Mouse (Mus musculus): ENCODE measurements around the gene Exosc8. TPM values are rescaled to one million over a fixed set of nuclear protein-coding genes. Genes with fewer than 3 reads are reported as not detected.
A peak's percentile ranks its signal among the peaks of the same experiment; 100 is the strongest.
"Not testable (repeated sequence)": the region's sequence is repeated elsewhere in the genome, so short reads cannot be mapped to it uniquely, and the experiment has no call there.

The Exosc8 gene
- total RNA-seq, 1 experiment: 116 TPM

- no peak for TF ChIP-seq MAFK (IDR thresholded peaks at IDR 0.05; ENCODE audit: insufficient read depth, low read depth, low read length)
- TF ChIP-seq ZC3H11A (IDR thresholded peaks at IDR 0.05; ENCODE audit: borderline replicate concordance, low read depth, low read length): no peak
- no peak for TF ChIP-seq HCFC1 (IDR thresholded peaks at IDR 0.05; ENCODE audit: borderline replicate concordance, insufficient read depth, low read length)
- no peak for TF ChIP-seq ZNF384 (IDR thresholded peaks at IDR 0.05; ENCODE audit: low read depth, low read length)
- TF ChIP-seq CHD2 (IDR thresholded peaks at IDR 0.05; ENCODE audit: low read depth, low read length): no peak
- H3K27ac ChIP-seq (ENCODE audit: insufficient read depth, low read depth, low read length, poor library complexity, severe bottlenecking): no peak overlapping the region
- no peaks in the 10 kb centered on the region for H3K9me3 ChIP-seq (ENCODE audit: control insufficient read depth, insufficient read depth, low read depth, low read length)
- peaks cover 0 to 4% of the 10 kb centered on the region in 2 experiments; a peak in 2 of 4 replicates for H3K4me1 ChIP-seq (ENCODE audit: control insufficient read depth in 2 of 2, insufficient read depth in 2 of 2, low read length in 2 of 2, poor library complexity in 1 of 2)
- no peak overlapping the region for H3K4me3 ChIP-seq (ENCODE audit: insufficient read depth in 1 of 2, low read depth in 1 of 2, low read length in 2 of 2, poor library complexity in 1 of 2, severe bottlenecking in 1 of 2)
- in situ Hi-C loops (cut with MboI; ENCODE audit: low sequenced_read_pairs in 2 of 2, unreplicated experiment in 2 of 2): no loop called here
- no peaks in the 10 kb centered on the region for H3K36me3 ChIP-seq (ENCODE audit: control insufficient read depth, insufficient read depth, low read length, poor library complexity, severe bottlenecking)
- no peak for DNase-seq (ENCODE audit: low read depth, low spot score)
- H3K9ac ChIP-seq (ENCODE audit: insufficient read depth, low read depth, low read length, poor library complexity, severe bottlenecking): no peak overlapping the region
These were observed 33.4 kb upstream of the Exosc8 start for GRCm38 (mm10) chr3:54768592-54768991.

- Histone ChIP-seq H3K4me1 (ENCODE audit: control insufficient read depth in 2 of 2, insufficient read depth in 2 of 2, low read length in 2 of 2, poor library complexity in 1 of 2) (peaks cover 0 to 4% of the 10 kb centered on the region in 2 experiments; a peak in 2 of 4 replicates), H3K36me3 (ENCODE audit: control insufficient read depth, insufficient read depth, low read length, poor library complexity, severe bottlenecking) (no peaks in the 10 kb centered on the region), H3K27ac (ENCODE audit: insufficient read depth, low read depth, low read length, poor library complexity, severe bottlenecking) (no peak overlapping the region), H3K9ac (ENCODE audit: insufficient read depth, low read depth, low read length, poor library complexity, severe bottlenecking) (no peak overlapping the region), H3K4me3 (ENCODE audit: insufficient read depth in 1 of 2, low read depth in 1 of 2, low read length in 2 of 2, poor library complexity in 1 of 2, severe bottlenecking in 1 of 2) (no peak overlapping the region), H3K9me3 (ENCODE audit: control insufficient read depth, insufficient read depth, low read depth, low read length) (no peaks in the 10 kb centered on the region)
- TF ChIP-seq MAFK (IDR thresholded peaks at IDR 0.05; ENCODE audit: insufficient read depth, low read depth, low read length) (no peak), CHD2 (IDR thresholded peaks at IDR 0.05; ENCODE audit: low read depth, low read length) (no peak), ZC3H11A (IDR thresholded peaks at IDR 0.05; ENCODE audit: borderline replicate concordance, low read depth, low read length) (no peak), ZNF384 (IDR thresholded peaks at IDR 0.05; ENCODE audit: low read depth, low read length) (no peak), HCFC1 (IDR thresholded peaks at IDR 0.05; ENCODE audit: borderline replicate concordance, insufficient read depth, low read length) (no peak)
- no peak for DNase-seq (ENCODE audit: low read depth, low spot score)
- in situ Hi-C loops (cut with MboI; ENCODE audit: low sequenced_read_pairs in 2 of 2, unreplicated experiment in 2 of 2): no loop called here
These were observed 31.6 kb upstream of the Exosc8 start for GRCm38 (mm10) chr3:54766811-54767210.

- no peak overlapping the region for H3K4me3 ChIP-seq (ENCODE audit: insufficient read depth in 1 of 2, low read depth in 1 of 2, low read length in 2 of 2, poor library complexity in 1 of 2, severe bottlenecking in 1 of 2)
- H3K4me1 ChIP-seq (ENCODE audit: control insufficient read depth in 2 of 2, insufficient read depth in 2 of 2, low read length in 2 of 2, poor library complexity in 1 of 2): peaks cover 0 to 4% of the 10 kb centered on the region in 2 experiments; a peak in 2 of 4 replicates
- peak; percentile 83 for TF ChIP-seq ZNF384 (IDR thresholded peaks at IDR 0.05; ENCODE audit: low read depth, low read length)
- TF ChIP-seq CHD2 (IDR thresholded peaks at IDR 0.05; ENCODE audit: low read depth, low read length): no peak
- TF ChIP-seq HCFC1 (IDR thresholded peaks at IDR 0.05; ENCODE audit: borderline replicate concordance, insufficient read depth, low read length): no peak
- H3K9me3 ChIP-seq (ENCODE audit: control insufficient read depth, insufficient read depth, low read depth, low read length): no peaks in the 10 kb centered on the region
- DNase-seq (ENCODE audit: low read depth, low spot score): no peak
- H3K27ac ChIP-seq (ENCODE audit: insufficient read depth, low read depth, low read length, poor library complexity, severe bottlenecking): no peak overlapping the region
- no peaks in the 10 kb centered on the region for H3K36me3 ChIP-seq (ENCODE audit: control insufficient read depth, insufficient read depth, low read length, poor library complexity, severe bottlenecking)
- in situ Hi-C loops (cut with MboI; ENCODE audit: low sequenced_read_pairs in 2 of 2, unreplicated experiment in 2 of 2): no loop called here
- no peak overlapping the region for H3K9ac ChIP-seq (ENCODE audit: insufficient read depth, low read depth, low read length, poor library complexity, severe bottlenecking)
These were observed 30.8 kb upstream of the Exosc8 start for GRCm38 (mm10) chr3:54766034-54766433.

- DNase-seq (ENCODE audit: low read depth, low spot score); H3K9ac ChIP-seq (ENCODE audit: insufficient read depth, low read depth, low read length, poor library complexity, severe bottlenecking); in situ Hi-C loops (cut with MboI; ENCODE audit: low sequenced_read_pairs in 2 of 2, unreplicated experiment in 2 of 2); H3K9me3 ChIP-seq (ENCODE audit: control insufficient read depth, insufficient read depth, low read depth, low read length); H3K36me3 ChIP-seq (ENCODE audit: control insufficient read depth, insufficient read depth, low read length, poor library complexity, severe bottlenecking); H3K4me3 ChIP-seq (ENCODE audit: insufficient read depth in 1 of 2, low read depth in 1 of 2, low read length in 2 of 2, poor library complexity in 1 of 2, severe bottlenecking in 1 of 2); H3K27ac ChIP-seq (ENCODE audit: insufficient read depth, low read depth, low read length, poor library complexity, severe bottlenecking); H3K4me1 ChIP-seq (ENCODE audit: control insufficient read depth in 2 of 2, insufficient read depth in 2 of 2, low read length in 2 of 2, poor library complexity in 1 of 2): not testable (repeated sequence)
These were observed 30.3 kb upstream of the Exosc8 start for GRCm38 (mm10) chr3:54765521-54765920.

- TF ChIP-seq MAFK (IDR thresholded peaks at IDR 0.05; ENCODE audit: insufficient read depth, low read depth, low read length) (no peak), ZC3H11A (IDR thresholded peaks at IDR 0.05; ENCODE audit: borderline replicate concordance, low read depth, low read length) (no peak), HCFC1 (IDR thresholded peaks at IDR 0.05; ENCODE audit: borderline replicate concordance, insufficient read depth, low read length) (no peak), ZNF384 (IDR thresholded peaks at IDR 0.05; ENCODE audit: low read depth, low read length) (no peak), CHD2 (IDR thresholded peaks at IDR 0.05; ENCODE audit: low read depth, low read length) (no peak)
- Histone ChIP-seq H3K36me3 (ENCODE audit: control insufficient read depth, insufficient read depth, low read length, poor library complexity, severe bottlenecking) (no peaks in the 10 kb centered on the region), H3K4me1 (ENCODE audit: control insufficient read depth in 2 of 2, insufficient read depth in 2 of 2, low read length in 2 of 2, poor library complexity in 1 of 2) (peaks cover 0 to 4% of the 10 kb centered on the region in 2 experiments; a peak in 2 of 4 replicates), H3K9ac (ENCODE audit: insufficient read depth, low read depth, low read length, poor library complexity, severe bottlenecking) (no peak overlapping the region; the same call in 1 of the 2 replicates), H3K9me3 (ENCODE audit: control insufficient read depth, insufficient read depth, low read depth, low read length) (no peaks in the 10 kb centered on the region), H3K27ac (ENCODE audit: insufficient read depth, low read depth, low read length, poor library complexity, severe bottlenecking) (no peak overlapping the region), H3K4me3 (ENCODE audit: insufficient read depth in 1 of 2, low read depth in 1 of 2, low read length in 2 of 2, poor library complexity in 1 of 2, severe bottlenecking in 1 of 2) (no peak overlapping the region)
- no peak for DNase-seq (ENCODE audit: low read depth, low spot score)
- in situ Hi-C loops (cut with MboI; ENCODE audit: low sequenced_read_pairs in 2 of 2, unreplicated experiment in 2 of 2): no loop called here
These were observed 29.2 kb upstream of the Exosc8 start for GRCm38 (mm10) chr3:54764418-54764817.
